Mouse (Mus musculus): ENCODE measurements around the gene Vmn2r60.
"Not testable (repeated sequence)": the region's sequence is repeated elsewhere in the genome, so short reads cannot be mapped to it uniquely, and the experiment has no call there.

Vmn2r60 gene

GRCm38 (mm10) chr7:42107470-42107869 lies at the start of gene Vmn2r60:
TSS of gene Vmn2r60 (plus strand) at chr7:42107770.
- no peak for DNase-seq

GRCm38 (mm10) chr7:42058923-42059322 lies 48.6 kb upstream of the Vmn2r60 start, which contains the start of gene Vmn2r59:
TSS of gene Vmn2r59 (minus strand) at chr7:42059023.
- DNase-seq = no peak

- not testable (repeated sequence) for DNase-seq
These were observed 509 bp upstream of the Vmn2r60 start for GRCm38 (mm10) chr7:42107061-42107460.

Measured in kidney, adult 8-10 months (tissue).